Mouse (Mus musculus): ENCODE data around the gene Ybx3. TPM values are rescaled to one million over a fixed set of nuclear protein-coding genes. Genes with fewer than 3 reads are reported as not detected.

Gene Ybx3
- polyA plus RNA-seq, 1 experiment from 2014 or later = 22.0 TPM

- Histone ChIP-seq H3K27ac (replicated peaks) (no peak overlapping the region; the same call in 1 of the 2 replicates), H3K4me3 (no peak overlapping the region), H3K36me3 (peaks cover 28% of the 10 kb centered on the region), H3K27me3 (no peaks in the 10 kb centered on the region), H3K9me3 (no peaks in the 10 kb centered on the region), H3K4me2 (0 out of 2 replicates have a peak overlapping the region, but pooled peaks have one; percentile 4), H3K4me1 (replicated peaks) (peaks cover 45% of the 10 kb centered on the region), H3K9ac (no peak overlapping the region)
- 40% methylated on average over 14 of the region's 14 CpGs for WGBS
- peak; percentile 44; the same call in 1 of the 2 replicates for ATAC-seq (ENCODE audit: low FRiP score, low read depth)
Observed at GRCm38 (mm10) chr6:131382232-131382983, 5.9 kb downstream of the Ybx3 start.

GRCm38 (mm10) chr6:131378858-131379428 is 9.3 kb downstream of the Ybx3 start:
- WGBS = 95% methylated on average over 18 of the region's 18 CpGs
- no peak overlapping the region for H3K9ac ChIP-seq
- H3K27ac ChIP-seq (replicated peaks) = no peak overlapping the region
- no peak for ATAC-seq (ENCODE audit: low FRiP score, low read depth)
- no peaks in the 10 kb centered on the region for H3K27me3 ChIP-seq
- H3K9me3 ChIP-seq = no peaks in the 10 kb centered on the region
- peaks cover 50% of the 10 kb centered on the region for H3K36me3 ChIP-seq
- H3K4me1 ChIP-seq (replicated peaks) = peaks cover 20% of the 10 kb centered on the region
- no peak overlapping the region for H3K4me3 ChIP-seq
- no peak overlapping the region for H3K4me2 ChIP-seq

- H3K27ac ChIP-seq (replicated peaks) = no peak overlapping the region
- H3K4me1 ChIP-seq (replicated peaks) = peaks cover 6% of the 10 kb centered on the region
- H3K9ac ChIP-seq = no peak overlapping the region
- no peak overlapping the region for H3K4me2 ChIP-seq
- no peak for ATAC-seq (ENCODE audit: low FRiP score, low read depth)
- H3K4me3 ChIP-seq = no peak overlapping the region
- 98% methylated on average over 5 of the region's 5 CpGs for WGBS
- H3K9me3 ChIP-seq = no peaks in the 10 kb centered on the region
- no peaks in the 10 kb centered on the region for H3K27me3 ChIP-seq
- H3K36me3 ChIP-seq = peaks cover 62% of the 10 kb centered on the region
Observed at GRCm38 (mm10) chr6:131377378-131377777, 10.9 kb downstream of the Ybx3 start.

GRCm38 (mm10) chr6:131374594-131375340 is 13.5 kb downstream of the Ybx3 start:
- peaks cover 70% of the 10 kb centered on the region for H3K36me3 ChIP-seq
- ATAC-seq (ENCODE audit: low FRiP score, low read depth) = no peak
- WGBS = 89% methylated on average over 13 of the region's 13 CpGs

GRCm38 (mm10) chr6:131373160-131373559 is 15.1 kb downstream of the Ybx3 start:
- no peak overlapping the region for H3K4me2 ChIP-seq
- no peak overlapping the region for H3K9ac ChIP-seq
- 96% methylated on average over 5 of the region's 5 CpGs for WGBS
- peaks cover 60% of the 10 kb centered on the region for H3K36me3 ChIP-seq
- ATAC-seq (ENCODE audit: low FRiP score, low read depth) = no peak
- H3K27me3 ChIP-seq = no peaks in the 10 kb centered on the region
- no peaks in the 10 kb centered on the region for H3K4me1 ChIP-seq (replicated peaks)
- no peak overlapping the region for H3K4me3 ChIP-seq
- H3K27ac ChIP-seq (replicated peaks) = no peak overlapping the region
- no peaks in the 10 kb centered on the region for H3K9me3 ChIP-seq

More at GRCm38 (mm10) chr6:131374594-131375340, 13.5 kb downstream of the Ybx3 start:
- H3K9me3 ChIP-seq = no peaks in the 10 kb centered on the region
- H3K4me3 ChIP-seq = no peak overlapping the region
- H3K27me3 ChIP-seq = no peaks in the 10 kb centered on the region
- no peak overlapping the region for H3K27ac ChIP-seq (replicated peaks)
- no peak overlapping the region for H3K9ac ChIP-seq
- no peak overlapping the region for H3K4me2 ChIP-seq
- no peaks in the 10 kb centered on the region for H3K4me1 ChIP-seq (replicated peaks)

GRCm38 (mm10) chr6:131370767-131371166 is 17.5 kb downstream of the Ybx3 start:
- Histone ChIP-seq H3K4me3 (no peak overlapping the region), H3K9me3 (no peaks in the 10 kb centered on the region), H3K27ac (replicated peaks) (no peak overlapping the region), H3K4me1 (replicated peaks) (no peaks in the 10 kb centered on the region), H3K4me2 (no peak overlapping the region), H3K9ac (no peak overlapping the region), H3K27me3 (no peaks in the 10 kb centered on the region), H3K36me3 (peaks cover 51% of the 10 kb centered on the region)
- no peak for ATAC-seq (ENCODE audit: low FRiP score, low read depth)
- 96% methylated on average over 5 of the region's 5 CpGs for WGBS

- Histone ChIP-seq H3K9ac (no peak overlapping the region), H3K27me3 (no peaks in the 10 kb centered on the region), H3K4me3 (no peak overlapping the region), H3K9me3 (no peaks in the 10 kb centered on the region), H3K27ac (replicated peaks) (no peak overlapping the region), H3K4me1 (replicated peaks) (no peaks in the 10 kb centered on the region), H3K36me3 (peaks cover 50% of the 10 kb centered on the region), H3K4me2 (no peak overlapping the region)
- ATAC-seq (ENCODE audit: low FRiP score, low read depth) = no peak
- 80% methylated on average over 8 of the region's 8 CpGs for WGBS
Observed at GRCm38 (mm10) chr6:131369866-131370616, 18.2 kb downstream of the Ybx3 start.

- Histone ChIP-seq H3K36me3 (peaks cover 35% of the 10 kb centered on the region), H3K27ac (replicated peaks) (no peak overlapping the region), H3K27me3 (no peaks in the 10 kb centered on the region), H3K4me3 (no peak overlapping the region), H3K9ac (no peak overlapping the region), H3K4me2 (no peak overlapping the region), H3K9me3 (no peaks in the 10 kb centered on the region), H3K4me1 (replicated peaks) (no peaks in the 10 kb centered on the region)
- peak; percentile 76; the same call in 1 of the 2 replicates for ATAC-seq (ENCODE audit: low FRiP score, low read depth)
- WGBS = 56% methylated on average over 4 of the region's 4 CpGs
Observed at GRCm38 (mm10) chr6:131367101-131367500, 21.2 kb downstream of the Ybx3 start.

- Histone ChIP-seq H3K4me2 (no peak overlapping the region), H3K4me3 (no peak overlapping the region), H3K27ac (replicated peaks) (no peak overlapping the region), H3K27me3 (no peaks in the 10 kb centered on the region), H3K9ac (no peak overlapping the region), H3K4me1 (replicated peaks) (no peaks in the 10 kb centered on the region), H3K36me3 (peaks cover 25% of the 10 kb centered on the region), H3K9me3 (no peaks in the 10 kb centered on the region)
- ATAC-seq (ENCODE audit: low FRiP score, low read depth) = no peak
- WGBS = 92% methylated on average over 2 of the region's 2 CpGs
Observed at GRCm38 (mm10) chr6:131364353-131364752, 23.9 kb downstream of the Ybx3 start.

GRCm38 (mm10) chr6:131362987-131363765 is 25.1 kb downstream of the Ybx3 start:
- no peaks in the 10 kb centered on the region for H3K4me1 ChIP-seq (replicated peaks)
- WGBS = 90% methylated on average over 7 of the region's 7 CpGs
- H3K27ac ChIP-seq (replicated peaks) = no peak overlapping the region
- no peak overlapping the region for H3K4me2 ChIP-seq
- peaks cover 20% of the 10 kb centered on the region for H3K36me3 ChIP-seq
- no peak overlapping the region for H3K4me3 ChIP-seq
- no peaks in the 10 kb centered on the region for H3K27me3 ChIP-seq
- no peak for ATAC-seq (ENCODE audit: low FRiP score, low read depth)
- no peak overlapping the region for H3K9ac ChIP-seq
- no peaks in the 10 kb centered on the region for H3K9me3 ChIP-seq

- Histone ChIP-seq H3K4me3 (no peak overlapping the region), H3K9ac (no peak overlapping the region), H3K27ac (replicated peaks) (no peak overlapping the region), H3K4me2 (no peak overlapping the region), H3K9me3 (no peaks in the 10 kb centered on the region), H3K4me1 (replicated peaks) (no peaks in the 10 kb centered on the region), H3K36me3 (peaks cover 9% of the 10 kb centered on the region), H3K27me3 (no peaks in the 10 kb centered on the region)
- 82% methylated on average over 5 of the region's 5 CpGs for WGBS
- ATAC-seq (ENCODE audit: low FRiP score, low read depth) = no peak; the same call in 1 of the 2 replicates
Observed at GRCm38 (mm10) chr6:131360693-131361092, 27.6 kb downstream of the Ybx3 start.

All from hindbrain, embryonic 15.5 days (tissue).